Mouse (Mus musculus) erythroid progenitor cell, adult 5-6 weeks (primary cell): ENCODE measurements around the gene Rcn3. TPM values are rescaled to one million over a fixed set of nuclear protein-coding genes. Genes with fewer than 3 reads are reported as not detected.

Experiments used
- ATAC-seq: replicated peaks from 2 replicates; pipeline ENCODE4 v1.8.0; 2016; ENCODE audit warnings: moderate number of reproducible peaks, mild to moderate bottlenecking, moderate TSS enrichment, inconsistent platforms; ENCODE audit not compliant: poor library complexity, low FRiP score, severe bottlenecking
- total RNA-seq, 2 experiments: library from RNA; stranded (forward) in 1 of 2; stranded (reverse) in 1 of 2; fragments of 150-400 nt in 1 of 2; fragments of 186-747, 209-891 nt in 1 of 2; gene quantifications; 2 replicates each; pipeline versions ENCODE4 v1.2.3 to v1.2.4; 2015 to 2017; ENCODE audit warnings: low replicate concordance in 2 of 2

Rcn3 gene
- total RNA-seq (2015; ENCODE audit: low replicate concordance), result 1.1 and 8.8 TPM in 2 replicates
- 1.9 and 4.0 TPM in 2 replicates for total RNA-seq (2017; ENCODE audit: low replicate concordance)

DNA sequence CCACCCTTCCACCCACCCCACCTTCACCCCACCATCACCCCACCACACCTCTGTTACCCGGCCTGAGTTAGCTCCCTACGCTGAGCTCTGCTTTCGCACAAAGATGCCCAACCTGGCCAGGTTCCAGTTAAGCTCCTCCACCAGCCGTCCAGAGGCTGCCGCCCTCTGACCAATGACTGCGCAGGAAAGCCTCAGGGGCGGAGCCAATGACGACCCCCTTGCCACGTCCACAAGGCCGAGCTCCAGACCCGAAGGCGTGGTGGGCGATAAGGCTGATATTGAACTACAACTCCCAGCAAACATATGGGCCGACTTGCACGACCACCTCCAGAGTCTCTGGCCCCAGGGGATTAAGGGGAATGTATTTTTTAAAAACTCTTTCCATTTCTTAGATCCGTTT, at the start of gene Rcn3:
Gene Rcn3, minus strand, starts transcription at position 174 of the 400 bp plus-strand sequence.
- peak; percentile 59 for ATAC-seq

DNA sequence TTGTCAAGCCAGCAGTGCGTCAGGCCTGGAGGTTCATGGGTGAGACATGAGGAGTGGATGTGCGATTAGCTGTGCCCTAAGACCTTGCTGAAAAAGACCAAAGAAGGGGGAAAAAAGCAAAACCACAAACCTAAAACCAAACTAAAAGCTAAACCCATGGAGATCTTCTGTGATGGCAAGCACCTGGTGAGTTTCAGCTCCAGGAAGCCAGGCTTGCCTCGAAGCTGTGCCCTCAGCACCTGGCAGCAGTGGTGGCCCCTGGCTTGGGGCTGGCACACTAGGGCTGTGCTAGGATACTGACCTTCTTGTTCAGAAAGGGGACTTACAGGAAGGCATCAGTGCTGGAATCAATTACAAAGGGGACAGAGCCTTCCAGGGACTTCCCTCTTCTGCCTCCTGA, 49.3 kb upstream of the Rcn3 start:
- no peak for ATAC-seq

DNA sequence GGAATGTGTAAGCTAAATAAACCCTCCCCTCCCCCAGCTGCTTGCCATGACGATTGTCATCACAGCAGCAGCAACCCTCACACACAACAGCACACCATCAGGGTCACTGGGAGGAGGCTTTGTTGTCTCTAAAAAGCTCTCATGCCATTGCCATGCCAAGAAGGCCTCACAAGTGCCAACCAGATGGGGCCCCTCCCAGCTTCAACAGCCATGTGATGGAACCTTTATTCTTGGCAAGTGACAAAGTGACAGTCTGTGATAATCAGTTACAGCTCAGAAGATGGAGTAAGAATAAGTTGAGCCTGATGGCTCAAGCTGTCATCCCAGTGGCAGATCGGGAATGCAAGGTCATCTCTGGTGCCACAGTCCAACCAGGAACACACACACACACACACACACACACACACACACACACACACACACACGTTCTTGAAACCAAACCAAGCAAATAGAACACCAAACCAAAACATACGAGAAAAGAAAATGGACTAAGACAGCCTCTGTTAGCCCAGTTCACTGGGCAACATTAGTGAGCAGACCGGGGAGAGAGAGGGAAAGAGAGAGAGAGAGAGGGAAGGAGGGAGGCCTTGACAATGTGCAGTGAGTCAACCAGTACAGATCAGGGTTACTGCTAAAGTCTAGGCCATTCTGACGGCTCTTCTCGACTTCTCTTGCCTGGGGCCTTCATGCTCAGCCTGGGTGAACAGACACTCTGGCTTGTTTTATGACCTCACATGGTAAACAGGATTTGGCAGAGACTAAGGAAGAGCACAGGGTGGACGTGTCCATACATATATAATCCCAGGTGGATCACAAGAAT, 48.1 kb upstream of the Rcn3 start:
- ATAC-seq, result no peak

- ATAC-seq, result no peak
Measured at GRCm38 (mm10) chr7:45138403-45138802, 46.4 kb upstream of the Rcn3 start.

DNA sequence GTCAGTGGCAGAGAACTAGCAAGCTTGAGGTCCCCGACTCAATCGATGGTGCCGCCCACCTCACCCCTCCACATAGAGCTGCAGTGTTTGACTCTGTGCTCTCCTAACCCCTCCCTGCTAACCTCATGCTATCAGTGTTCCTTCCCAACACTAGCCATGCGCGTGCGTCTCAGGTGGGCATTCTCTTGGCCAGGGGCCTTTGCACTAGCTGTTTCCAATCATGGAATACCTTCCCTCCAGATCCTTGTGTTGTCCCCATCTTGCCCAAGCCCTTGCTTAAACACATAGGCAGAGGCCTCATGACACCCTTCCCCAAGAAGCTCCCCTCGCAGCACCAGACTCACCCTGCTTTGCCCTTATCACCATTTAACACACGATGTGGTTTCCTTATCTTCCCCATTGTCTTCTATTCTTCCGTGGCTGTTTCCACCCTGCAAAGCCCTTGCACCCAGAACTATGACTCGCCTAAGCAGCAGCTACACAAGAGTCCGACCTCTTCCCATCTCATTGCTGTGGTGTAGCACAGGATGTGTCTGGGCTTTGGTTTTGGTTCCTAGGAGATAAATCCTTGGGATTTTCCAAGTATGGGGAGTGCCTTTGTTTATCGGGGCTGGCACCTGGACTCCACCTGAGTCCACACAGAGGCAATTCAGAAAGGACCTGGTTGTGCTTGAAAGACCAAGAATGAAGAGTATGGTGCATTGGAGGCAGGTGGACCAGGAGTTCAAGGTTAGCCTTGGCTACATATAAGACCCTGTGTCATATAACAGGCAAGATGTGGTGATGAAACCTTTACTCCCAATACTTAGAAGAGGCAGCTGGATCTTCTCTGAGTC, 45.4 kb upstream of the Rcn3 start:
- no peak for ATAC-seq

DNA sequence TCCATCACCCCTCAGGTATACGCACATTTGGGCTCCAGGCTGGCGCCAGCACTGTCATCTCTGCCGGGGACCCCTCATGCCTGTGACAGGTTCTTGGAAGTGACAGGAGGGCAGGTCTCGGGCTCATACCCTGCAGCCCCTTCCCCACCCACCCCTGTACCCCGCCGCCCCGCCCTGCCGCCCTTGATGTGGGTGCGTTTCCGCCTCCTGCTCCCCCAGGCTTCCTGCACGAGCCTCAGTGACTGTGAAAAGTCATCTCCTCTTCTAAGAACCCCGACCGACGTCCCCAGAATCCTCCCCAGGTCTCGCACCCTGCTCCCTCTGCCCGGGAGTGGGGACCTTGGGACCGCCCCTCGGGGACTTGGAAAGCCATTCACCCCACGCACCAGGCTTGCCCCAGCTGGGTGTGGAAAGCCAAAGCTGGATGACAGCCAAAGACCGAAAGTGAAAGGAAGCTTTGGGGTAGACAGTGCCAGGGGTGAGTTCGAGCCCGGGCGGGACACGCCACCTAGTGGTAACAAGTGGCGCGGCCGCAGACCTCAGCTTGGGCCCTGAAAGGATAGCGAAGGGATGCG, 44.1 kb upstream of the Rcn3 start, which contains the start of the genes Gm45713 and Flt3l:
Gene Gm45713, minus strand, starts transcription at position 239 of the 575 bp plus-strand sequence.
Gene Flt3l, minus strand, starts transcription at position 440 of the 575 bp plus-strand sequence.
- peak; percentile 85 for ATAC-seq

DNA sequence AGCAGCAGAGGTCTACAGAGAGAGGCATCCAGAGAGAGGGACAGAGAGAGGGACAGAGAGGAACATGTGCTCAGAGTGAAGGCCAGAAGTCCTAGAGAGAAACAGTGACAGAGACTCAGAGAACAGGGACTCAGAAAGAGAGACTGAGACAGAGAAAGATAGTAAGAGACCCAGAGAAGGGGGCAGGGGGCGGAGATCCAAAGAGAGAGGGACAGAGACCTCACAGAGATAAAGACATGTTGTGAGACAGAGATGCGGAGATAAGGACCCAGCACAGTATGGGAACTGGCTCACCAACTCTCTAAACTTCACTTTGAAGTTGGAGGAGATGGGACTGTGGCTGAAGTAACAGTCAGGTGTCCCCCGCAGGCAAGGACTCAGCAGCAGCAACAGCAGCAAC, 43.3 kb upstream of the Rcn3 start:
- 0 out of 2 replicates have a peak, but pooled peaks have one; percentile 1 for ATAC-seq

GRCm38 (mm10) chr7:45134544-45135026, 42.6 kb upstream of the Rcn3 start:
- ATAC-seq, result peak; percentile 41

- no peak for ATAC-seq
Measured at GRCm38 (mm10) chr7:45133446-45134159, 41.6 kb upstream of the Rcn3 start.

GRCm38 (mm10) chr7:45131850-45132249, 39.8 kb upstream of the Rcn3 start:
- ATAC-seq, result no peak

DNA sequence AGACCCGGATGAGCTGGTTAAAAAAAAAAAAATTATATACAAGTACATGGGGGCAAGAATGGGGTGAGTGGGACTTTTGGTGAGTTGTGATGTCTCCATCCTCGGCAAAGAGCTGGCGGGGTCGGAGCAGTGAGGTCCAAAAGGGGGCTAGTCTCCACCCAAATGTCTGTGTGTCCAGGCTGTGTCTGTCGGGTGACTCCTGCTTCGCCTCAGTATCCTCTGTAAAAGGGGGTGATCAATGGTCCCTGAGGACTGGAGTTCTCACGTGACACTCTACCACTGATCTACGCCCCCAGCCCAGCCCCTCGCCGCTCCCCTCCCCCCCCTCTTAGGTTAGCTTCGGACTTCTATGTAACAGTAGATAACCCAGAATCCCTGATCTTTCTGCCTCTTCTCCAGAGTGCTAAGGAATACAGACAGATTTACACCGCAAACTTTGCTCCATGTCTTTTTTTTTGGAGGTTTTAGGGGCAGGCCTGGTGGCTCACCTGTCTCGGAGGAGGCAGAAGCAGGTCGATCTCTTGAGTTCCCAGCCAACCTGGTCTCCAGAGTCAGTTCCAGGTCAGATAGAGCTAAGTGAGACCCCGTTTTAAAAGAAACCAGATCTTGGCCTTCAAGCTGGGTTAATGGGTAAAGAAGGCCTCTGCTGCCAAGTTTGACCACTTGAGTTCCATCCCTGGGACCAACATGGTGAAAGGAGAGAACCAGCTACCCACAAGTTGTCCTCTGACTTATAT, 37.9 kb upstream of the Rcn3 start:
- no peak for ATAC-seq

GRCm38 (mm10) chr7:45129318-45129717, 37.3 kb upstream of the Rcn3 start:
- ATAC-seq, result peak; percentile 9

DNA sequence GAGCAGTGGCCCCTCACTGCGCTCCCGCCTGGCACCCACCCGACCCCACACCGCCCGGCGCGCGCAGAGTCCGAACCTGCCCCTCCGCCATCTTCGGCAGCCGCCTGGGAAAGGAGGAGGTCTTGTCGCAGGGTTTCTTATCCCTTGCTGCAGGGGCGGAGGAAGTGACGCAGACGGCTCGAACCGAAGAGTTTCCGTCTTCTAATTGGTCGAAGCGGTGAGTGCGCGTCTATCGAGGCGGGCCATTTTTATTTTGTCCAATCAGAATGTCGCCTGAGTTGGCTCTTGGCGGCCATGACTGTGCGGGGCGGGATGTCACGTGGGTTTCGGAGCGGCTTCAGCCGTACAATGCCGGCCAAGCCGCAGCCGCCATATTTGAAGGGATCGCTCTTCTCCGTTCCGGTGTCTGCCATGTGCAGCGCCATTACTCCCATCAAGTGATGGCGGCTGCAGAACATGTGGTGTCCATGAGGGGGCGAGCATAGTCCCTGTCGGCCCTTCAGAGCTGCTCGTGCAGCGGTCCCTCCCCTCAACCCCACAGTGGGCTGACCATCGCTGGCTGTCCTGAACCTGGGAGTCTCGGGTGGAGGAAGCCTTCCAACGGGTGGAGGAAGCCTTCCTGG, 36.7 kb upstream of the Rcn3 start, which contains the start of gene Rpl13a:
Gene Rpl13a, minus strand, starts transcription at position 138 of the 623 bp plus-strand sequence.
- ATAC-seq, result peak; percentile 81

DNA sequence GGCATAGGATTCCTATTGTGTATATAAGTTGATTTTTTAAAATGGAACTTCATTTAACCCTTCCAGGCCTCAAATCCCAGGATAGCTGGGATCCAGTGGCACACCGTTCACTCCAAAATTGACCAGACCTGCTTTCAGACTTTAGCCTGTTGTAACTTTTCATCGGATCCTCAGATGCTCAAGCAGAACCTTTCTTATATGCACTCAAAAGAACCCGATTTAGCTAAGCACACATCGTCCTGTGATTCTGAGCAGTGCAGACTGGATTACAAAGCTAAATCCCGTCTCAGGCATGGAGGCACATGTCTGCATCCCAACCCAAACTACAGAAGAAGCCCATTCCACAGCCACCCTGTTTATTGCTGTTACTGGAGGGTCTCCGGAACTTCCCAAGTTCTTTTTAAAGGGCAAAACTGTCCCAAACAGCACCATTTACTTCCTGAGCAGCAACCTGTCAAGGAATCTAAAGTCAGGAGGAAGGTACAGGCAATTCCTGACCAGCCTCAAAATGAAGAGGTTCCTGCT, 35.7 kb upstream of the Rcn3 start:
- ATAC-seq, result no peak

- ATAC-seq, result no peak
Measured at GRCm38 (mm10) chr7:45126844-45127699, 35.1 kb upstream of the Rcn3 start.

DNA sequence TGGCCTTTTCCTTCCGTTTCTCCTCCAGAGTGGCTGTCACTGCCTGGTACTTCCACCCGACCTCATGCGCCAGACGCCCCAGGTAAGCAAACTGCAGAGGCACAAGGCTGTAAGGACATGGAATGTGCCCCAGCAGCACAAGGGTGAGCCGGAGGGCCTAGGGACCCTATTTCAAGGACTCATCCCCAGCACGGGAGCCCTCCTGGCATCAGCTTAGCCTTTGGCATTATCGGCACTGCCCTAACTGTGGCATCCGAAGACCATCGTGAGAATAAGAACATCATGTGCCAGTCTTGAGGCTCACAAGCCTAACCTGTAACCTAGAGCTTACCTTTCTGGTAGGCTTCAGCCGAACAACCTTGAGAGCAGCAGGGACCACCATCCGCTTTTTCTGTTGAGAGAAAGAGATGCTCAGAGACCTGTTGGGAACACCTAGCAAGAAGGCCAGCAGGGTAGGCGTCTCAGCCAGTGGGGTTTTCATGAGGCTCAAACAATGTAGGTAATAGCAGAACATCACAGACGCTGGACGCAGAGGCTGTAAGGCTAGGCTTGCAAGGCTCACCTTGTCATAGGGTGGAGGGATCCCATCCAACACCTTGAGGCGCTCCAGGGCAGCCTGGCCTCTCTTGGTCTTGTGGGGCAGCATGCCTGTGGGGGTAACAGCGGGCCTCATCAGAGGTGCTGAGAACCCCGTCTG, 34.3 kb upstream of the Rcn3 start:
- ATAC-seq, result no peak
